Mouse (Mus musculus): ENCODE data around the gene Olfr1367.

Olfr1367 gene

DNA sequence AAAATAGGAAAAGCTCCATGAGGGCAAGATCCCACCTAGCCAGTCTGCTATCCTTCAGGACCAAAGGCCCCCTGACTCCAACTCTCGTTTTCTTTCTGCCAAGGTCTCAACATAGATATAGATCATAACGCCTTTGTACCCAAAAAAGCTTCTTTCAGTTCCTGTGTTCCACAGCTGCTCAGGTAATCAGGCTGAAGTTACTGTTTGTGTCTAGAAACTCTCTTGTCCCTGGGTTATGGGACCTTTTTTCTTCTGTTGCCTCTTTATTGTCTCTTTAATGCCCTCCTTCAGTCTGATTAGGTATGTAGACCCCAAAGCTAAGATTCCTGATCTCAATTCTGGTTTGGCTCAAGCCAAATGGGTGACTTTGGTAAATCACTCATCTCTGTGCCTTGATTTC, 50.8 kb downstream of the Olfr1367 start:
- no peak for DNase-seq

All from right cerebral cortex, postnatal 4 days (tissue).